Mouse (Mus musculus) heart, embryonic 16.5 days (tissue): ENCODE data around the gene Rab8b. TPM values are rescaled to one million over a fixed set of nuclear protein-coding genes. Genes with fewer than 3 reads are reported as not detected.

Experiments used
- ATAC-seq: fragments of 200-750 bp; cut with Nextera tagmentation; replicated peaks from 2 replicates; pipeline ENCODE4 v1.8.0; 2017; ENCODE audit warnings: moderate number of reproducible peaks; ENCODE audit not compliant: insufficient read depth, low FRiP score; ENCODE audit errors: extremely low read depth
- H3K27ac ChIP-seq: fragments of 300-500 bp; sonication (generic); 2 replicates; pipeline ENCODE4 v1.5.1; 2014; ENCODE audit warnings: mild to moderate bottlenecking, low read length, control low read depth, moderate library complexity
- H3K27me3 ChIP-seq: fragments of 300-500 bp; sonication (generic); 2 replicates; pipeline ENCODE4 v1.6.1; 2014; ENCODE audit warnings: low read length, mixed read lengths; ENCODE audit not compliant: control insufficient read depth, insufficient read depth
- H3K36me3 ChIP-seq: fragments of 300-500 bp; sonication (generic); 2 replicates; pipeline ENCODE4 v1.6.1; 2014; ENCODE audit not compliant: control insufficient read depth, insufficient read depth
- H3K4me1 ChIP-seq: fragments of 300-500 bp; sonication (generic); 2 replicates; pipeline ENCODE4 v1.6.1; 2014; ENCODE audit warnings: low read length, mixed read lengths; ENCODE audit not compliant: control insufficient read depth, insufficient read depth
- H3K4me2 ChIP-seq: fragments of 300-500 bp; sonication (generic); 2 replicates; pipeline ENCODE4 v1.6.1; 2014; ENCODE audit warnings: low read depth, mild to moderate bottlenecking, control low read depth, low read length
- H3K4me3 ChIP-seq: fragments of 300-500 bp; sonication (generic); 2 replicates; pipeline ENCODE4 v1.5.1; 2014; ENCODE audit warnings: mild to moderate bottlenecking, control low read depth, low read length
- H3K9ac ChIP-seq: fragments of 300-500 bp; sonication (generic); 2 replicates; pipeline ENCODE4 v1.6.1; 2014; ENCODE audit warnings: low read length, control low read depth
- H3K9me3 ChIP-seq: fragments of 300-500 bp; sonication (generic); replicated peaks from 2 replicates; pipeline ENCODE4 v1.6.1; 2016; ENCODE audit warnings: low read length; ENCODE audit not compliant: control insufficient read depth
- WGBS: fragments of 180-500 bp; shearing (Covaris S2); extraction: QIAGEN DNeasy Blood & Tissue Kit; methylation state at CpG from one replicate; pipeline ENCODE4 v1.1.7; 2014; 5-methylcytosine and 5-hydroxymethylcytosine counted together
- polyA plus RNA-seq: library from polyadenylated mRNA; unstranded; fragments of >200 nt; fragmentation: Nextera tagmentation; extraction: Ambion mirVana; gene quantifications from 2 replicates; pipeline ENCODE4 v1.2.1, GENCODE M21; 2015

The Rab8b gene
- polyA plus RNA-seq, 1 experiment from 2014 or later: 17.6 TPM

GRCm38 (mm10) chr9:66945161-66945560 lies 25.7 kb upstream of the Rab8b start:
- WGBS: 15% methylated on average over 4 of the region's 4 CpGs
- no peak for ATAC-seq

GRCm38 (mm10) chr9:66938836-66939235 lies 19.3 kb upstream of the Rab8b start:
- ATAC-seq: peak; percentile 45; the same call in 1 of the 2 replicates

More at GRCm38 (mm10) chr9:66945161-66945560, 25.7 kb upstream of the Rab8b start:
- peak overlapping the region; percentile 97 for H3K27ac ChIP-seq
- H3K36me3 ChIP-seq: peaks cover 7% of the 10 kb centered on the region; the same call in 1 of the 2 replicates
- H3K9ac ChIP-seq: peak overlapping the region; percentile 83
- peak overlapping the region; percentile 84 for H3K4me3 ChIP-seq
- peak overlapping the region; percentile 86 for H3K4me2 ChIP-seq
- peaks cover 2% of the 10 kb centered on the region; the same call in 1 of the 2 replicates for H3K4me1 ChIP-seq
- no peaks in the 10 kb centered on the region for H3K27me3 ChIP-seq
- no peaks in the 10 kb centered on the region for H3K9me3 ChIP-seq

GRCm38 (mm10) chr9:66937507-66937906 lies 18.0 kb upstream of the Rab8b start:
- Histone ChIP-seq H3K4me3 (no peak overlapping the region), H3K4me1 (no peaks in the 10 kb centered on the region), H3K36me3 (no peaks in the 10 kb centered on the region), H3K4me2 (no peak overlapping the region), H3K27ac (no peak overlapping the region), H3K9ac (no peak overlapping the region), H3K27me3 (no peaks in the 10 kb centered on the region), H3K9me3 (no peaks in the 10 kb centered on the region)
- no peak for ATAC-seq
- 41% methylated on average over 8 of the region's 8 CpGs for WGBS

More at GRCm38 (mm10) chr9:66938836-66939235, 19.3 kb upstream of the Rab8b start:
- Histone ChIP-seq H3K9ac (no peak overlapping the region), H3K4me3 (no peak overlapping the region), H3K4me2 (no peak overlapping the region), H3K27ac (no peak overlapping the region), H3K36me3 (no peaks in the 10 kb centered on the region), H3K9me3 (no peaks in the 10 kb centered on the region), H3K27me3 (no peaks in the 10 kb centered on the region), H3K4me1 (no peaks in the 10 kb centered on the region)
- 3% methylated on average over 4 of the region's 4 CpGs for WGBS

- H3K4me3 ChIP-seq: no peak overlapping the region
- no peaks in the 10 kb centered on the region for H3K4me1 ChIP-seq
- ATAC-seq: no peak
- WGBS: 75% methylated on average over 19 of the region's 19 CpGs
- H3K4me2 ChIP-seq: no peak overlapping the region
- no peaks in the 10 kb centered on the region for H3K9me3 ChIP-seq
- no peak overlapping the region for H3K27ac ChIP-seq
- no peaks in the 10 kb centered on the region for H3K36me3 ChIP-seq
- H3K9ac ChIP-seq: no peak overlapping the region
- H3K27me3 ChIP-seq: no peaks in the 10 kb centered on the region
Measured at GRCm38 (mm10) chr9:66933869-66934808, 14.7 kb upstream of the Rab8b start.

GRCm38 (mm10) chr9:66930351-66930750 lies 10.9 kb upstream of the Rab8b start:
- Histone ChIP-seq H3K4me3 (no peak overlapping the region), H3K36me3 (no peaks in the 10 kb centered on the region), H3K27ac (no peak overlapping the region), H3K9me3 (no peaks in the 10 kb centered on the region), H3K9ac (no peak overlapping the region), H3K4me2 (no peak overlapping the region), H3K4me1 (no peaks in the 10 kb centered on the region), H3K27me3 (no peaks in the 10 kb centered on the region)
- no peak for ATAC-seq
- 55% methylated on average over 7 of the region's 7 CpGs for WGBS

- no peak overlapping the region for H3K9ac ChIP-seq
- H3K27me3 ChIP-seq: no peaks in the 10 kb centered on the region
- H3K4me3 ChIP-seq: no peak overlapping the region
- H3K4me1 ChIP-seq: no peaks in the 10 kb centered on the region
- H3K27ac ChIP-seq: no peak overlapping the region
- no peak overlapping the region for H3K4me2 ChIP-seq
- no peak for ATAC-seq
- no peaks in the 10 kb centered on the region for H3K36me3 ChIP-seq
- no peaks in the 10 kb centered on the region for H3K9me3 ChIP-seq
- 91% methylated on average over 8 of the region's 8 CpGs for WGBS
Measured at GRCm38 (mm10) chr9:66927696-66928402, 8.4 kb upstream of the Rab8b start.

GRCm38 (mm10) chr9:66925853-66926252 lies 6.4 kb upstream of the Rab8b start:
- H3K27me3 ChIP-seq: no peaks in the 10 kb centered on the region
- no peak for ATAC-seq
- WGBS: 56% methylated on average over 3 of the region's 3 CpGs

GRCm38 (mm10) chr9:66922076-66922475 lies 2.6 kb upstream of the Rab8b start:
- H3K9ac ChIP-seq: no peak overlapping the region
- 92% methylated on average over 1 of the region's 1 CpGs for WGBS
- no peak overlapping the region for H3K4me2 ChIP-seq
- H3K9me3 ChIP-seq: peaks cover 3% of the 10 kb centered on the region; the same call in 1 of the 2 replicates
- H3K27me3 ChIP-seq: no peaks in the 10 kb centered on the region
- no peak overlapping the region for H3K27ac ChIP-seq
- ATAC-seq: no peak
- no peak overlapping the region for H3K4me3 ChIP-seq
- no peaks in the 10 kb centered on the region for H3K36me3 ChIP-seq
- peaks cover 9% of the 10 kb centered on the region for H3K4me1 ChIP-seq

More at GRCm38 (mm10) chr9:66925853-66926252, 6.4 kb upstream of the Rab8b start:
- Histone ChIP-seq H3K4me3 (no peak overlapping the region), H3K9me3 (peaks cover 3% of the 10 kb centered on the region; the same call in 1 of the 2 replicates), H3K36me3 (no peaks in the 10 kb centered on the region), H3K27ac (no peak overlapping the region), H3K4me2 (no peak overlapping the region), H3K9ac (no peak overlapping the region), H3K4me1 (no peaks in the 10 kb centered on the region)
